Mouse (Mus musculus) heart, adult 2 months (tissue): ENCODE data around the gene Wnt7b.

Source experiments
- EP300 ChIP-seq: fragments of 200-500 bp; IDR thresholded peaks from 2 replicates; pipeline ENCODE4 v1.6.1; 2011; ENCODE audit warnings: low read depth, low read length, control low read depth; ENCODE audit not compliant: insufficient read depth
- POLR2A ChIP-seq: fragments of 200-500 bp; IDR thresholded peaks from 2 replicates; pipeline ENCODE4 v1.6.1; 2011; ENCODE audit warnings: mild to moderate bottlenecking, low read depth, low read length, control low read depth; ENCODE audit not compliant: insufficient read depth

DNA sequence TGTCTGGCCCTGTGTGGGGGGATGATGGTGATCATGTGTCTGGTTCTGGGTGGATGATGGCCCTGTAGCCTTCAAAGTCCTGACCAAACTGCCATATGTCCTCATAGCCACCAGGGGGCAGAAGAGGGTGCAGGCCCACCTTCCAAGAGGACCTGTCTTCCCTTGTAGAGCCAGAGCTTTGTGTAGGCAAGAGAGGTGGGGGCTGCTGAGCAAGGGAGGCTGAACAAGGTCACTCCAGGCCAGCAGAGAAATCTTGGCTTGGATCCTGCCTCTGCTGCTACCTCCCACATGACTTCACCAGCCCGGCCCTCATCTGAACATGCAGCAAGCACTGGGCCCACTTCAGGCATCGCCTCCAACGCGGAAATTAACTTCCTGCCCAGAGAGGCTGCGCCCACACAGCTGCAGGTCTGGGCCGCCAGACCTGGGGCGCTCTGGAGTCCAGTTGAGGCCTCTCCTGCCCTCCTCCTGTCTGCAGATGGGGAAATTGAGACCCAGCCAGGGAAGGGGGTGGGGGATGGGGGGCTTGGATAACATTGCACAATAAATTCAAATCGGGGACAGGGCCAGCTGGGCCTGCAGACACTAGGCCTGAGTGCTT is 28.4 kb upstream of the Wnt7b start:
- peak; percentile 80 for TF ChIP-seq POLR2A
- peak; percentile 98 for TF ChIP-seq EP300
